Mouse (Mus musculus): ENCODE measurements around the gene Acsl1. TPM values are rescaled to one million over a fixed set of nuclear protein-coding genes. Genes with fewer than 3 reads are reported as not detected.

The Acsl1 gene
- 33.7 and 38.1 TPM in 2 replicates for polyA plus RNA-seq (2012; rRNA removed)

GRCm38 (mm10) chr8:46470792-46471781 lies at the start of gene Acsl1:
Gene Acsl1, plus strand, starts transcription at chr8:46471037.

GRCm38 (mm10) chr8:46551615-46552440 lies 81.0 kb downstream of the Acsl1 start, which contains the start of gene Cenpu:
Gene Cenpu, plus strand, starts transcription at chr8:46552028.

Other genes starting within 250 kb of the Acsl1 start
- gene Helt, start 176.4 kb upstream of the Acsl1 start, polyA plus RNA-seq (2012; rRNA removed), result not detected in 2 replicates
- 9.5 and 9.7 TPM in 2 replicates for gene Cenpu, start 81.0 kb downstream of the Acsl1 start, polyA plus RNA-seq (2012; rRNA removed)
- 4.0 and 4.8 TPM in 2 replicates for gene Primpol, start 146.2 kb downstream of the Acsl1 start, polyA plus RNA-seq (2012; rRNA removed)
- gene Casp3, start 146.3 kb downstream of the Acsl1 start, polyA plus RNA-seq (2012; rRNA removed), result 36.0 and 38.8 TPM in 2 replicates